Mouse (Mus musculus): ENCODE results near the gene Tgfbr3. TPM values are rescaled to one million over a fixed set of nuclear protein-coding genes. Genes with fewer than 3 reads are reported as not detected.
"Not testable (repeated sequence)": the region's sequence is repeated elsewhere in the genome, so short reads cannot be mapped to it uniquely, and the experiment has no call there.

Tgfbr3 gene
- polyA plus RNA-seq, 3 experiments from 2014 or later, result 2.1 to 17.2 (median 11.8) TPM

- ATAC-seq, result peak; percentile 33
Observed at GRCm38 (mm10) chr5:107279263-107279662, 10.2 kb downstream of the Tgfbr3 start.

GRCm38 (mm10) chr5:107276186-107276585, 13.2 kb downstream of the Tgfbr3 start:
- ATAC-seq, result no peak

DNA sequence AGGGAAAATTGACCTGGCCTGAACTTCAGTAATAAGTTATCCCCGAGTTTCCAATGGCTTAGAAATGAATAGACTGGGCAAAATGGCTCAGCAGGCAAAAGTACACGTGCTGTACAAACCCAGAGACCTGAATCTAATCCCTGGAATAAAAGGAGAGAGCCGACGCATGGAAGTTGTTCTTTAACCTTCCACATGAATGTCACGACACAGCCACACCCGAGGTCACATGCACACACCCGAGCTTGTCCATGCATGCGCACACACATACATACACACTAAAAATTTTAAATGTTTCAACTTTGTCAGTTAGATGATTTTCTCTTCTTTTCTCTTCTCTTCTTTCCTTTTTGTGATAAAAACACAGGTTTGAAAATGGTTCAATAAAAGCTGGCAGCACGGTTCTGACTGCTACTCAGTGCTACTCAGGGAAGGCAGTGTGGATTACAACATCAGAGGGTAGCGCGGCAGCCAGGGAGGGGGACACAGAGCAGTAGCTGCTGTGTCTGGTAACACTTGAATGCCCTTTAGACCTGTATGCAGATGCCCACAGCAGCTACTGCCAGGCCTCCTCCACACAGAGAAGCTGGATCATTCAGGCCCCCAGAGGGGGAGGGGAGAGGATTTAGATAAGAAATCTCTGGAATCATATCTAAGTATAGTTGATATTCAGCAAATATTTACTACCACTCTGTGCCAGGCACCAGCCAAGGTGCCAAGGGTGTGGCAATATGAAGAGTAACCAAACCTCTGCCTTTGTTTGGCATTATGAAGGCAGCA, 17.0 kb downstream of the Tgfbr3 start:
- ATAC-seq, result no peak

DNA sequence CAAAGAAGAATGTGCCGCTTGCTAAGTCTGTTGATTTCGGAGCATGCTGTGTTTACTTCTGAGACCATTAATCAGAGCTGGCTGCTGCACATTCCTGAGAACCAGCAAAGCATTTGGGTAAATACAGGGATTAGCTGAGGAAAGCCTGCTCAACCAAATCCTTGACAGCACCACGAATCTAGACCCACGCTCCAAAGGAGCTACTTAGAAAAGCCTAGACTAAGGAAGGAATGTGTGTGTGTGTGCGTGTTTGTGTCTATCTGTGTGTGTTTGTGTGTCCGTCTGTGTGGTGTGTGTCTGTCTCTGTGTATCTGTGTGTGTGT, 20.5 kb downstream of the Tgfbr3 start:
- no peak for ATAC-seq

GRCm38 (mm10) chr5:107268121-107269005, 21.1 kb downstream of the Tgfbr3 start:
- no peak for ATAC-seq

DNA sequence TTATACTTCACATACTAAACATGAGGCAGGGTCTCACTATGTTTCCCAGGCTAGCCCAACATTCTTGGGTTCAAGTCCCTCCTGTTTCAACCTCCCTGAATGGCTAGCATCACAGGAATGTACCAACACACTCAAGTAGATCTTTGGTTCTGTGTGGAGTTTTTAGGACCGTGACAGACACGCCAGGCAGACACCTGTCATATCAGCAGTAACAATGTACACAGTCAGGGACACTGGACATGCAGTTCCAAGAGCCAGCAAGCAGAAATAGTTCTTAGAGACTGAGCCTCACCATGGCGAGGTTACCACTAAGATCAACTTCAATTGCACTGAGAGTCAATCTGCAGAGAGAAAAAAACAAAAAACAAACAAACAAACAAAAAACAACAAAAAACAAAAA, 22.9 kb downstream of the Tgfbr3 start:
- ATAC-seq, result no peak

- ATAC-seq, result peak; percentile 77
Observed at GRCm38 (mm10) chr5:107264426-107265360, 24.7 kb downstream of the Tgfbr3 start.

GRCm38 (mm10) chr5:107263836-107264235, 25.6 kb downstream of the Tgfbr3 start:
- ATAC-seq, result no peak

DNA sequence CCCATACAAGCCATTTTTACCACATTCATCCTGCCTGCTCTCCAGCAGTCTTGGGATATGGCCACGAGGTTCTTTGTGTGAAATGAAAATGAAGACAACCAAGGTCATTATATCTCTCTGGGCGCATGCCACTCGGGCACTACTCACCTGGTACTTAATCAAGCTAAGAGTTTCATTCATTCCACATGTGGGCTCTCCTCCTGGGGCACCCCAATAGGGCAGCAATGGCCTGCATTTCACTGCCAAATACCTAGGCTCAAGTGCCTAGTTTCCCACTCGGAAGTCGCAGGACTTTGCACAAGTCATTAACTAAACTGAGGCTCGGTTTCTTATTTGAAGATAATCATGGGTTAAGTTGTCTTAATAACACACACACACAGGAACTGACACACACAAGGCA, 27.5 kb downstream of the Tgfbr3 start:
- ATAC-seq, result no peak

DNA sequence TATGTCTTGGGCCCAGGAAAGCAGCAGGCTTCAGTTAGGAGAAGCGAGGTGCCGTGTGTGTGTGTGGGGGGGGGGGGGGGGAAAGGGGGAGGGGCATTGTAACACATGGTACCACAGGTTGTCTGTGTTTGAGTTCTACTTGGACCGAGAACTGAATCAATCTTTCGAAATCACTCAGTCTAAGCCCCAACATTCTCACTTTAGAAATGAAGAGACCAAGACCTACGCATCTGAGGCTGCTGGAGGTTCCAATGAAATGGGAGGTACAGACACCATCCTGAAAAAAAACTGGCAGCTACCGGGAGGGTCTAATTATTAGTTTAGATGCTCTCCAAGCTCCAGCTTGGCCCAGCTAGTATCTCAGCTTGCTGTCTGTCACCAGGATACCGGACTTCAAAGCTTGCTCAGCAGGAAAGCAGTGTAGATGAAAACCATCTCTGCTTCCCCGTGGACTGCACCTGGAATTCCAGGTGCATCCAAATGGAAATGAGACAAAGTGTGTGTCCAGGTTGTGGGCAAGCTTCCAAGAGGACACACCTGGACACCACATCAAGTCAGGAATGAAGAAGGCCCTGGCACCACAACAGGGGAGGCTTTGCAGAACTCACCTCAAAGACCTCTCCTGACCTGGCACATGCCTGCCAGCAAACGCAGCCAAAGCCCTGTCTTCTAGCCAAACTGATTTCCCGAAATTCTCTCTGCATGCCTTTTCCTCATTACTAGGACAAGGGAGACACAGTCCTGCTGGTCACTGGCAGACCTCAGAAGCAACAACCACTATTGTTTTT, 28.5 kb downstream of the Tgfbr3 start:
- no peak for ATAC-seq

DNA sequence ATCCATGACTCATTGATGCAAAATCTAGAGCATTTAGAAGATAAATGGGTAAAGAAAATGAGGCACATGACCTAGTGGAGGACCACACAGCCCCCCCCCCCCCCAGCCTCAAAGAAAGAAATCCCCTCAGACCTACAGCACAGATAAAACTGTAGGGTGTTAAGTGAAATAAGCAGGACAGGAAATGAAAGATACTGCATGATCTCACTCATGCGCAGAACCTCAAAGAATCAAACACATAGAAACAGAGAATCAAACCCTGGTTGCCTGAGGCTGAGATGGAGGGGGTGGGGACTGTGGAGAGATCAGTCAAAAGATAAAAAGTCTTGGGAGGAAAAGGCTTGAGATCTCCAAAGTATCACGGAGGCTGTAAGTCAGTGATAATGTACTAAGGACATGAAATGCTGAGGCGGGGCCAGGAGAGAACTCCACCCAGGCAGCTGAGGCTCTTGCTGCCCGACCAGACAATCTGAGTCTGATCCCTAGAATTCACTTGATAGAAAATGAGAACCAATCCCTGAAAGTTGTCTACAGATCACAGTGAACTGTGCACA, 29.9 kb downstream of the Tgfbr3 start:
- peak; percentile 51 for ATAC-seq

GRCm38 (mm10) chr5:107253395-107253794, 36.0 kb downstream of the Tgfbr3 start:
- ATAC-seq, result no peak

DNA sequence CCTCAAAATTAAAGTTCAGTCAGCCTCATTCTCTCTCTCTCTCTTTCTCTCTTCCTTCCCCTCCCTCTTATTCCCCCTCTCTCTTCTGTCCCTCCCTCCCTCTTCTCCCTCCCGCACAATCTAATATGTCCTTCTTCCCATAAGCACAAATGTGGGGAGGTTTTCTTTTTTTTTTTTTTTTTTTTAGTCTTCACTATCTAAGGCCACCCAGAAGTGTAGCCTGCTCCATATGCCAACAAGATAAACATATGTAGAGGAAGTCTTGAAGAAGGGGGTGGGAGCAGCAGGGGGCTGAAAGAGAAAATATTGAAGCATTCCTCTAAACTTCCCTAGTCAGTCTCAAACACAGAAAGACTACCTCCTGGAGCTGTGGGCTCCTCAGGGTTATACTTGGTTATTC, 37.0 kb downstream of the Tgfbr3 start:
- ATAC-seq, result no peak

- ATAC-seq, result no peak
Observed at GRCm38 (mm10) chr5:107251751-107252305, 37.6 kb downstream of the Tgfbr3 start.

DNA sequence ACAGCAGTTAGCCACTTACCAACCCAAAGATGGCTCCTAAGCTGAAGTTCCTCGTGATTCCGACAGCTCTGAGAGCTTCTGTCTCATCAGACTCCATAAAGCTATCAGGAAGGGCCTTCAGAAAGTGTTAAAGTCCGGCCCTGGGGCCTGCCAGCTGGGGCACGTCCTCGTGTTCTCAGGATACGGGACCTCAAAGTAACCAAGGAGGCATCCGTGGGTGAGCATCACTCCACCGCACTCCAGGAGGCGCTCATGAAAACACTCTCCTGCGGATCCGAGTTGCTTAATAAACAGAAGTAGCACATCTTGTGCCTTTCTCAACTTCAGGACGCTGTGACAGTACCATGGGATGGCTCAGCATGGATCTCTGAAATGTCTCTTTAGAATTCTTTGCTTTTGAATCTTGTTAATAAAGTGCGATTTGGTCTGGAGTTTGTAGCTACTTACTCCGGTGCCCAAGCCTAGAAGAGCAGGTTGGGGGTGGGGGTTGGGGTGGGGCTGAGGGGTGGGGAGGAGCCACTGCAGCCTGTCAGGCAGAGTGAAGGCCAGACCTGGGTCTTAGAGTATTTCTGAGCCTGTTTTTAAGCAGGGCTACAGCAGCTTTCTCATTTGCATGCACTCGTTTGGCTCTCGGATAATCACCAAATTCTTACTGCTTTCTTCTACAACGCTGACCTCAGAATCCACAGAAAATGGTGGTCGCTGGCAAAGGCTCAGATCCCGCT, 38.7 kb downstream of the Tgfbr3 start:
- ATAC-seq, result no peak

- no peak for ATAC-seq
Observed at GRCm38 (mm10) chr5:107248732-107249131, 40.7 kb downstream of the Tgfbr3 start.

- not testable (repeated sequence) for ATAC-seq
Observed at GRCm38 (mm10) chr5:107248302-107248701, 41.1 kb downstream of the Tgfbr3 start.

GRCm38 (mm10) chr5:107247786-107248185, 41.6 kb downstream of the Tgfbr3 start:
- ATAC-seq, result no peak

- ATAC-seq, result no peak
Observed at GRCm38 (mm10) chr5:107243445-107243844, 46.0 kb downstream of the Tgfbr3 start.

DNA sequence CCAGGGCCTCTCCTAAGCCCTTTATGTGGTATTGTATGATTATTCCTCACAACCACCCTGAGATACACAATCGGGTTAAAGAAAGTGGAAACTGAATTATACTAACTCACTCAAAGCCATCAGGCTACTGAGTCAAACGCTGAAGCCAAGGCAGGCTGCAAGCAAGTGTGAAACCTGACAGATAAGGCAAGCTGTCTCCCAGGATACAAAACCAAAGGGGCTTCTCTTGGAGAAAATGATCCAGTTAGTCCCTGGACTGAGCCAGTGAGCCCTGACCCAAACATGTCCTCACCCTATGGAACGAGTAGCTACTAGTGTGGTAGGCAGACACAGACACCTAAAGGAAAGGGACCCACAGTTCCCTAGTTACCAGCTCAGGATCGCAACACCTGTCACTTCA, 46.4 kb downstream of the Tgfbr3 start:
- ATAC-seq, result no peak

DNA sequence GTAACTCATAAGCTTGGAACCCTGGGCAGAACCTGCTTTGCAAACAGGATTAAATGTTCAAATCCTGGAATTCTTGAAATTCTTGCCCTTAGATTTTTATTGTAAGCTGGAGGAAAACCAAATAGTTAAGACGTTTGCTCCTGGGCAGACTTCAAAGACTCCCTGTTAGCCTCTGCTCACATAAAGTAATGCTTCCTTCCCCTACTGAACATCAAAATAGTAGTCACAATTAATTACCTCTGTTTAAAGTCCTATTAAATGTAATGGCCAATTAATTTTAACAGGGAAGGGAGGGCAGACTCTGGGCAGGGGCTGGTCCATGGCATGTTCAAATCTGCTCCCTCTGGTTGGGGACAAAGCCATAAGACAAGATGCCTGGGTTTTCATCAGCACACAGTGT, 49.2 kb downstream of the Tgfbr3 start:
- ATAC-seq, result no peak
